Mouse (Mus musculus): Measurements from ENCODE around the gene Olfr312. TPM values are rescaled to one million over a fixed set of nuclear protein-coding genes. Genes with fewer than 3 reads are reported as not detected.
A peak's percentile ranks its signal among the peaks of the same experiment; 100 is the strongest.

Gene Olfr312
- total and polyA plus RNA-seq, 3 experiments = not detected

- Histone ChIP-seq H3K27me3 (replicated peaks) (no peaks in the 10 kb centered on the region), H3K4me1 (ENCODE audit: control insufficient read depth in 1 of 2, insufficient read depth in 2 of 2) (peaks cover 11 to 31% of the 10 kb centered on the region in 2 experiments), H3K9me3 (replicated peaks; ENCODE audit: low read length) (no peaks in the 10 kb centered on the region), H3K9ac (ENCODE audit: insufficient read depth, low read depth) (0 out of 2 replicates have a peak overlapping the region, but pooled peaks have one; percentile 3), H3K36me3 (replicated peaks in 1 of 2; ENCODE audit: control insufficient read depth in 1 of 2, insufficient read depth in 1 of 2, low read length in 1 of 2) (no peaks in the 10 kb centered on the region), H3K27ac (ENCODE audit: insufficient read depth, low read depth) (0 out of 2 replicates have a peak overlapping the region, but pooled peaks have one; percentile 50), H3K79me2 (replicated peaks; ENCODE audit: control insufficient read depth, extremely low read depth, insufficient read depth, poor library complexity, severe bottlenecking) (no peaks in the 10 kb centered on the region), H3K4me2 (ENCODE audit: insufficient read depth, low read depth, poor library complexity, severe bottlenecking) (peak overlapping the region; percentile 87), H3K4me3 (replicated peaks in 1 of 3; ENCODE audit: low read depth in 2 of 3, low read length in 2 of 3, poor library complexity in 1 of 3) (no peak overlapping the region)
- TF ChIP-seq JUND (conservative IDR thresholded peaks at IDR 0.05; ENCODE audit: low read depth, low read length) = no peak; the same call in 1 of the 2 replicates
- peak; percentile 86 for TF ChIP-seq JUN (IDR thresholded peaks at IDR 0.05; ENCODE audit: insufficient read depth, low read depth, low read length)
- TF ChIP-seq EP300 (IDR thresholded peaks at IDR 0.05; ENCODE audit: low read length) = peak; percentile 93
- peak; percentile 88; the same call in 1 of the 2 replicates for TF ChIP-seq MEF2A (IDR thresholded peaks at IDR 0.05; ENCODE audit: borderline replicate concordance, low read depth, low read length)
- TF ChIP-seq MXI1 (IDR thresholded peaks at IDR 0.05; ENCODE audit: low read depth, low read length) = 0 out of 2 replicates have a peak, but pooled peaks have one; percentile 9
- TF ChIP-seq POLR2A (IDR thresholded peaks at IDR 0.05; ENCODE audit: low read depth, low read length) = no peak
- TF ChIP-seq ETS1 (conservative IDR thresholded peaks at IDR 0.05; ENCODE audit: low read depth, low read length) = peak; percentile 68
- peak; percentile 95 for TF ChIP-seq IRF4 (IDR thresholded peaks at IDR 0.05; ENCODE audit: low read depth, low read length)
- TF ChIP-seq MAFK (IDR thresholded peaks at IDR 0.05; ENCODE audit: insufficient replicate concordance, low read length) = no peak
- in situ Hi-C loops (cut with MboI; ENCODE audit: low pct_ligation_motif_present, low pct_unique_long_range_greater_than_20kb, low sequenced_read_pairs) (no loop called here), dilution Hi-C loops (cut with MboI; ENCODE audit: extremely low pct_ligation_motif_present, extremely low pct_unique_long_range_greater_than_20kb, low sequenced_read_pairs) (no loop called here)
- DNase-seq (ENCODE audit: extremely low read depth) = peak; percentile 71
Measured at GRCm38 (mm10) chr11:58790053-58790452, 39.0 kb upstream of the Olfr312 start.

- in situ Hi-C loops (cut with MboI; ENCODE audit: low pct_ligation_motif_present, low pct_unique_long_range_greater_than_20kb, low sequenced_read_pairs) (no loop called here), dilution Hi-C loops (cut with MboI; ENCODE audit: extremely low pct_ligation_motif_present, extremely low pct_unique_long_range_greater_than_20kb, low sequenced_read_pairs) (no loop called here)
- DNase-seq (ENCODE audit: extremely low read depth) = peak; percentile 70
- Histone ChIP-seq H3K36me3 (replicated peaks in 1 of 2; ENCODE audit: control insufficient read depth in 1 of 2, insufficient read depth in 1 of 2, low read length in 1 of 2) (no peaks in the 10 kb centered on the region), H3K27me3 (replicated peaks) (no peaks in the 10 kb centered on the region), H3K4me2 (ENCODE audit: insufficient read depth, low read depth, poor library complexity, severe bottlenecking) (peak overlapping the region; percentile 69; the same call in 1 of the 2 replicates), H3K9ac (ENCODE audit: insufficient read depth, low read depth) (no peak overlapping the region), H3K27ac (ENCODE audit: insufficient read depth, low read depth) (no peak overlapping the region), H3K4me3 (replicated peaks in 1 of 3; ENCODE audit: low read depth in 2 of 3, low read length in 2 of 3, poor library complexity in 1 of 3) (no peak overlapping the region), H3K79me2 (replicated peaks; ENCODE audit: control insufficient read depth, extremely low read depth, insufficient read depth, poor library complexity, severe bottlenecking) (no peaks in the 10 kb centered on the region), H3K4me1 (ENCODE audit: control insufficient read depth in 1 of 2, insufficient read depth in 2 of 2) (peaks cover 11 to 31% of the 10 kb centered on the region in 2 experiments), H3K9me3 (replicated peaks; ENCODE audit: low read length) (no peaks in the 10 kb centered on the region)
- TF ChIP-seq JUND (conservative IDR thresholded peaks at IDR 0.05; ENCODE audit: low read depth, low read length) = peak; percentile 86
- TF ChIP-seq USF1 (IDR thresholded peaks at IDR 0.05; ENCODE audit: low read depth, low read length) = no peak
- no peak for TF ChIP-seq KAT2A (IDR thresholded peaks at IDR 0.05; ENCODE audit: insufficient replicate concordance, low read length)
- TF ChIP-seq BHLHE40 (IDR thresholded peaks at IDR 0.05; ENCODE audit: low read depth, low read length) = peak; percentile 68
- no peak for TF ChIP-seq SMC3 (IDR thresholded peaks at IDR 0.05; ENCODE audit: low read depth, low read length)
- no peak for TF ChIP-seq PAX5 (IDR thresholded peaks at IDR 0.05; ENCODE audit: low read length)
- no peak; the same call in 1 of the 2 replicates for TF ChIP-seq EP300 (IDR thresholded peaks at IDR 0.05; ENCODE audit: low read length)
- no peak for TF ChIP-seq E2F4 (IDR thresholded peaks at IDR 0.05; ENCODE audit: insufficient replicate concordance, low read depth, low read length)
- TF ChIP-seq ETS1 (conservative IDR thresholded peaks at IDR 0.05; ENCODE audit: low read depth, low read length) = peak; percentile 70
- TF ChIP-seq ZC3H11A (IDR thresholded peaks at IDR 0.05; ENCODE audit: low read depth, low read length) = no peak
- TF ChIP-seq MYC (IDR thresholded peaks at IDR 0.05; ENCODE audit: low read depth, low read length) = no peak
- TF ChIP-seq CHD2 (IDR thresholded peaks at IDR 0.05; ENCODE audit: low read length) = no peak
- TF ChIP-seq IRF4 (IDR thresholded peaks at IDR 0.05; ENCODE audit: low read depth, low read length) = peak; percentile 51; the same call in 1 of the 2 replicates
- TF ChIP-seq MXI1 (IDR thresholded peaks at IDR 0.05; ENCODE audit: low read depth, low read length) = no peak; the same call in 1 of the 2 replicates
- 0 out of 2 replicates have a peak, but pooled peaks have one; percentile 22 for TF ChIP-seq SIN3A (IDR thresholded peaks at IDR 0.05; ENCODE audit: low read length)
- peak; percentile 77 for TF ChIP-seq JUN (IDR thresholded peaks at IDR 0.05; ENCODE audit: insufficient read depth, low read depth, low read length)
- TF ChIP-seq MAFK (IDR thresholded peaks at IDR 0.05; ENCODE audit: insufficient replicate concordance, low read length) = peak; percentile 97
Measured at GRCm38 (mm10) chr11:58790646-58791045, 38.4 kb upstream of the Olfr312 start.

Measured in CH12.LX (cell line).